Comparison of ENCODE assay signal across 8 mouse cellular contexts in the genomic region with DNA sequence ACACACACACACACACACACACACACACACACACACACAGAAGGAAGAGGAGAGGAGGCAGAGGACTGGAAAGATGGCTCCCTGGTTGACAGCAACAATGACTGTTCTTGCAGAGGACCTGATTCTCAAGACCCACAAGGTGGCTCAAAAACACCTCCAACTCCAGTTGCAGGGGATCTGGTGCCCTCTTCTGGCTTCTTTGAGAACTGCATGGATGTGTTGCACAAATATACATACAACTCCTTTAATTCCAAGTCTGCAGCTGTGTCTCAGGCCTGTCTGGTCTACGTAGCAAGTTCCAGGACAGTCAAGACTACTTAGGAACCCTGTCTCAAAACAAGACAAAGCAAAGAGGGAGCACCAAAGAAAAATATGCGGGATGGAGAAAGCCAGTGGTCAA. TPM values are rescaled to one million over a fixed set of nuclear protein-coding genes. Genes with fewer than 3 reads are reported as not detected.
A peak's percentile ranks its signal among the peaks of the same experiment; 100 is the strongest.
DNase-seq lines count a peak whose midpoint lies in the region; ATAC-seq and TF ChIP-seq lines count a peak whose summit lies in the region.
"Had no signal": no experiment of that assay in that cellular context is flagged by ENCODE, and none has a peak within 500 bp of the region (broad histone marks: within the 10 kb centered on the region; RNA-seq: fewer than 3 reads in every experiment).

No protein-coding gene starts in this region.

- WGBS in small intestine, adult 2 months: 58% methylated on average over 2 of the region's 2 CpGs

- ATAC-seq in hematopoietic stem cell, adult 5-6 weeks (replicated peaks in 1 of 2; ENCODE audit: insufficient read depth in 1 of 2, low FRiP score in 2 of 2, low TSS enrichment in 1 of 2, low read depth in 1 of 2, poor library complexity in 2 of 2, severe bottlenecking in 2 of 2): peak; percentile 53 to 64; a peak in 2 of 4 replicates

- H3K4me1 ChIP-seq in small intestine, adult 2 months (ENCODE audit: control insufficient read depth, insufficient read depth, insufficient read length, low read length): peaks cover 3% of the 10 kb centered on the region; the same call in 1 of the 2 replicates

- peaks cover 2% of the 10 kb centered on the region; the same call in 1 of the 2 replicates for H3K36me3 ChIP-seq in small intestine, adult 2 months (ENCODE audit: control insufficient read depth, insufficient read depth, low read length)

- peak; percentile 62 to 81 for DNase-seq in left cerebral cortex, adult 2 months (ENCODE audit: extremely low spot score in 1 of 2, low spot score in 2 of 2)
- DNase-seq in left cerebral cortex, adult 11 months (ENCODE audit: low spot score): no peak
- DNase-seq in R1 (ENCODE audit: low read depth, low spot score): peak; percentile 94
- DNase-seq in cerebellum, adult 9-11 months: peak; percentile 72
- DNase-seq in lung, postnatal 25 days (ENCODE audit: low spot score): peak; percentile 71

- H3K27me3 ChIP-seq in small intestine, adult 2 months (ENCODE audit: control insufficient read depth, insufficient read depth, low read length): no peaks in the 10 kb centered on the region

- TF ChIP-seq CTCF in left cerebral cortex, adult 2 months (IDR thresholded peaks at IDR 0.05): peak; percentile 83
- TF ChIP-seq CTCF in small intestine, adult 2 months (IDR thresholded peaks at IDR 0.05; ENCODE audit: extremely low read depth, insufficient read length, insufficient replicate concordance, low read depth, low read length): peak; percentile 55; the same call in 1 of the 2 replicates

- H3K4me3 ChIP-seq in left cerebral cortex, adult 2 months: no peak overlapping the region
- no peak overlapping the region for H3K4me3 ChIP-seq in small intestine, adult 2 months (ENCODE audit: low read depth, low read length)
- H3K4me3 ChIP-seq: heart, embryonic 13.5 days had no signal

- intact Hi-C loops in left cerebral cortex, adult 2 months (cut with DNase I): loop anchor here (2.0 kb wide), 1 partner anchor 28 kb away; no protein-coding TSS in a partner anchor

- TF ChIP-seq POLR2A in small intestine, adult 2 months (IDR thresholded peaks at IDR 0.05; ENCODE audit: low read depth, low read length): no peak

- H3K27ac ChIP-seq in left cerebral cortex, adult 2 months: no peak overlapping the region
- no peak overlapping the region for H3K27ac ChIP-seq in small intestine, adult 2 months (ENCODE audit: insufficient read depth, low read depth, low read length)
- H3K27ac ChIP-seq: heart, embryonic 13.5 days had no signal

RNA-seq across cellular contexts. Expression of a gene that starts 10.0 kb away (rescaled TPM):
- total RNA-seq in left cerebral cortex, adult 2 months (2021): 1 to 10 TPM; 1.1 to 1.2 TPM
- total RNA-seq in hematopoietic stem cell, adult 5-6 weeks (2017): not detected in 2 replicates
- polyA plus RNA-seq in small intestine, adult 2 months (2012; rRNA removed): 0.15 TPM in 1 of 2 replicates, not detected in the other

RNA-seq across cellular contexts. Expression of a gene that starts 12.5 kb away (rescaled TPM):
- total RNA-seq in left cerebral cortex, adult 2 months (2021): not detected
- not detected in 2 replicates for total RNA-seq in hematopoietic stem cell, adult 5-6 weeks (2017)
- polyA plus RNA-seq in small intestine, adult 2 months (2012; rRNA removed): 3.2 TPM in 1 of 2 replicates, not detected in the other
- polyA plus RNA-seq: heart, embryonic 13.5 days had no signal

RNA-seq across cellular contexts. Expression of a gene that starts 12.6 kb away (rescaled TPM):
- 100 to 1,000 TPM; 319 to 333 TPM for total RNA-seq in left cerebral cortex, adult 2 months (2021)
- total RNA-seq in hematopoietic stem cell, adult 5-6 weeks (2017): 469 and 528 TPM in 2 replicates
- polyA plus RNA-seq in small intestine, adult 2 months (2012; rRNA removed): 70.6 and 141 TPM in 2 replicates

RNA-seq across cellular contexts. Expression of a gene that starts 12.8 kb away (rescaled TPM):
- total RNA-seq in left cerebral cortex, adult 2 months (2021): 10 to 100 TPM; 43.4 to 47.3 TPM
- 59.7 and 112 TPM in 2 replicates for total RNA-seq in hematopoietic stem cell, adult 5-6 weeks (2017)
- polyA plus RNA-seq in small intestine, adult 2 months (2012; rRNA removed): 14.5 and 29.1 TPM in 2 replicates

RNA-seq across cellular contexts. Expression of a gene that starts 19.6 kb away (rescaled TPM):
- 10 to 100 TPM; 89.4 to 95.7 TPM for total RNA-seq in left cerebral cortex, adult 2 months (2021)
- total RNA-seq in hematopoietic stem cell, adult 5-6 weeks (2017): 0.10 TPM in 1 of 2 replicates, not detected in the other
- polyA plus RNA-seq in small intestine, adult 2 months (2012; rRNA removed): 0.50 and 0.71 TPM in 2 replicates
